Mouse (Mus musculus): ENCODE data around the gene Vmn1r213. TPM values are rescaled to one million over a fixed set of nuclear protein-coding genes. Genes with fewer than 3 reads are reported as not detected.

Vmn1r213 gene
- polyA plus RNA-seq (2012; rRNA removed), result not detected in 2 replicates

DNA sequence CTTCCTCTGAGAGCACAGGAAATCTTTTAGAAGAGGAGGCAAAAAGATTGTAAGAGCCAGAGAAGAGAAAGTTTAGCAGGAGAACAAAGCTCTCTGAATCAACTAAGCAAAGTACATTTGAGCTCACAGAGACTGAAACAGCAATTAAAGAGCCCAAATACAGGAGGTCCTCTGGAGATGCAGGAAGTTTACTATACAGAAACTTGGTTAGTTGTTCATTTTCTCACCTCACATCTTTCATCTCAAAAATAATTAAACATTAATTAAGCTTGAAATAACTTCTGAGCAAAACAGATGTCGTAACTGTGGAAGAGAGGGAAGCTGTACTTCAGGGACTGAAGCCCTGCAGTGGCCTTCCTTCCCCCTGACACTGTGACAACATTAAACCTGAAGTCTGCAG is at the start of gene Vmn1r213:
Vmn1r213 (plus strand) TSS at position 301 of the 400 bp plus-strand sequence.
- DNase-seq (ENCODE audit: low spot score), result no peak

DNA sequence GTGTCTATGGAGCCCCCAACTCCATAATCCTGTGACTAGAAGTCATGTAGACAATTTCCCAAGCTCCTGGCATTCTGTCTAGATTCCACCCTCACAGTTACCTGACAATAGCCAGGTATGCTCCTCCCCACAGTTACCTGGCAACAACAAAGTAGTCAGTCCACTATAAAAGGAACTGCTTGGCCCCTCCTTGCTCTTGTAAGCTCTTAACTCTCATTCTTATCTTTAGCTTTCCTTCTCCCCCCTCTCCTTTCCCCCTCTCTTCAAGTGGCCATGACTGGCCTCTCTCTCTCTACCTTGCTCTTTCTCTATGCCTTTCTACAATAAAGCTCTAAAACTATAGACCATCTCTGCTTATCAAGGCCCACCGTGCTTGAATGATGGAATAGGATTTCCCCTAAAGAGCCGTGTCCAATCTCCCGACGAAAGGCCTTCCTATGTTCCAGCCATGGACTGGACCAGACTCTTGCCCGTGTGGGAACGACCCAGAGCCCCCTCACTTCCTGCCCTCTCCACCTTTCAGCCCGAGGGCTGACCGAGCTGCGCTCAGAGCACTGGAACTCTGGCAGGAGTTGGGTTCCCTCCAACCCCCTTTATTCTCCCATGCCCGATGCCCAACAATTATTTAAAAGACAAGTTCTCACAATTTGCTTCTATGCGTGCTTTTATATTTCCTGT is 17.1 kb upstream of the Vmn1r213 start:
- no peak for DNase-seq (ENCODE audit: low spot score)

DNA sequence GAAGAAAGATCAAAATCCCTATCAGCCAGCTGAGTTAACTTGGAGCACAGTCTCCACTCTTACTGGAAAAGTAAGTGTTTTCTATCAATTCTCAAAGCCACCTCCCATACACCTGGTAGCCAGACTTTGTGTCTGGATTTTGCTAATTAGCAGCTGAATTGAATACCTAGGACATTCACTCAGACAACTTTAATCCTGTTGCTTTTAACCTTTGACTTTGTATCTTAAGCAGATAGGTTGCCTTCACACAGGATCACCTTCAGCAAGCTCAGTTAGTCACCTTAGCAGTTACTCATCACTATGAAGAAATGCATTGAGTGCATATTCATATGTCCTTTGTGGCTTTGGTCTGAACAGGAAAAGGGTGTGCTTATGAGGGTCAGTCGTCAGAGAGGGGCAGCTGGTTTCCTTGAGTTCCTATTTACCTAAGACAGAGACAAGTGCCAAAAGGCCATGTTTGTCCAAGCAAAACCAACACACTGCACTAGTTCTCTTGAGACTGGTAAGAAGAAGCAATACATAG is 15.2 kb upstream of the Vmn1r213 start:
- no peak for DNase-seq (ENCODE audit: low spot score)

DNA sequence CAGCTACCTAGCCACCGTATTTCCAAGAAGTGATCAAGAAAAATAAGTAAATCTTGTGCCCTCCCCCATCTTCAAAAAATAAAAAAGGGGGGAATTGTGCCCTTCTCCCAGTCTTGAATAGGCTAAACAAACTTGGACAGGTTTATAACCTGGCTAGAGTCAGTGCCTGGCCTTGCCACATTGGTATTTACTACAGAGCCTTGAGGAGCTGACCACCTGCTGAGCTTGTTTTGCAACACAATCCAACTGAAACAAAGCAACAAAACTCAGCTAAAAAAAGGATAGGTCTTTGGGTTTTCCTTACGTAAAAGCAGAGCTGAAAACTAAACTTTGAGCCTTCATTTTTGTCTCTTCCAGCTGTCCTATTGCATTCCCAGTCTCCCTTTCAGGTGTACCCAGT is 14.7 kb upstream of the Vmn1r213 start:
- no peak for DNase-seq (ENCODE audit: low spot score)

DNA sequence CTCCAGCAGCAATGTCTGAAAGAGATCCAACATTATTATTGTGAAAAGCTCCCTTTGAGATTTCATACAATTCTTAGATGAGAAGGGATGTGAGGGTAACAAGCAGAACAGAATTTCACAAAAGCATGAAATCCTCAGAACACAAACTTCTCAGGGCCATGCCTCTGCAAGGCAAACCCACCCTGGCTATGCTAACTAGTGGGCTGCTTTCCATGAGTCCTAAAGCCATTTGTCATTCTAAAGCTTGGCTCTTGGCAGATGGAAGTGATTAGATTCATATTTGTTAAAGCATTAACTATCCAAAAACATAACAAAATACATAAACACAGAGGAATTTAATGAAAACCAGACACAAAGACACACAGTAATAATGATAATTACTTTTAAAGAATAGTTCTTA is 10.7 kb downstream of the Vmn1r213 start:
- DNase-seq (ENCODE audit: low spot score), result no peak

DNA sequence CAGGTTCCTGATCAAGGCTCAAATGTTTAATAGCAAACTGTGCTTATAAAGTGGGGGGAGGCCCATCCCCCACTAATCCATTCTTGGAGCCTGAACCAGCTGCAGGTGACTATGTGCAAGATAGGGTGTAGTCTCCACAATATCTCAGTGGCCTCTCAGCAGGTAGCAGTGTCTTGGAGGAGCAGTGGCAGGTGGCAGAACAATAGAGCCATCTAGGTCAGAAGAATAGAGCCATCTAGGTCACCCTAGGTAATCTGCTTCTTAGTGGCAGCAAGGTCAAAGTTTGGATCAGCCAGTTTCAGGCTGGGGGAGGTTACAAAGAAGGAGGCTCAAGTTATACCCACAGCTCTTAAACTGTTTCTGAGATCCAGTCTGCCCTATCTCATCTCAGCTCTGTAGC is 17.4 kb downstream of the Vmn1r213 start:
- DNase-seq (ENCODE audit: low spot score), result no peak

DNA sequence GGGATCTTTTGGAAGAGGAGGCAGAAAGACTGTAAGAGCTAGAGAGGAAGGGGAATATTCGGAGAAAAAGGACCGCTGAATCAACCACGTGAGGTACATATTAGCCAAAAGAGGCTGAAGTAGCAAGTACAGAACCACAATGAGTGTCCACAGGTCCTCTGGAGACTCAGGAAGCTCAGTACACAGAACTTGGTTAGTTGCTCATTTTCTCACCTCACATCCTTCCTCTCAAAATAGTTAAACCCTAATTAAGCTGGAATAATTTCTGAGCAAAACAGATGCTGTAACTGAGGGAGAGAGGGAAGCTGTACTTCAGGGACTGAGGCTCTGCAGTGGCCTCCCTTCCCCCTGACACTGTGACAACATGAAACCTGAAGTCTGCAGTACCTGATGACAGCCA is 22.7 kb downstream of the Vmn1r213 start, which contains the start of gene Vmn1r214:
Vmn1r214 (plus strand) TSS at position 301 of the 400 bp plus-strand sequence.
- no peak for DNase-seq (ENCODE audit: low spot score)

DNA sequence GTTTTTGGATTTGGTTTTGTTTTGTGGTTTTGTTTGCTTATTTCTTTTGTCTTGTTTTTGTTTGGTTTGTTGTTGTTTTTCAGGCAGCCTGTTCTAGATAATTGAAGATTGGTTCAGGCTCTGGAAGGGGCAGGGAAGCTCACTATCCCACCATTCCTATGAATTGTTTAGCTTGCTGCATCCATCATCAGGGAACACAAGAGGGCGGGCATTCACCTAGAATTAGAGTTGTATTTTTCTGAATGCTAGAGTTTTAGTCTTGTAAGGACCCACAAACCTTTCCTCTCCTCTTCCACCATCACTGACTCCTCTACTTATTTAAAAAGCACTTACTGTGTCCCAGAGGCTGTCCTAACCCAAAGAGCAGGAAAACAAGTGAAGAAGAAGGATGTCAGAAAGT is 50.3 kb downstream of the Vmn1r213 start:
- DNase-seq (ENCODE audit: low spot score), result no peak

Other genes with a start within 250 kb of the Vmn1r213 start
- not detected in 2 replicates for gene Vmn1r208, start 230.3 kb upstream of the Vmn1r213 start, polyA plus RNA-seq (2012; rRNA removed)
- gene Vmn1r209, start 198.0 kb upstream of the Vmn1r213 start, polyA plus RNA-seq (2012; rRNA removed), result not detected in 2 replicates
- not detected in 2 replicates for gene Vmn1r210, start 176.3 kb upstream of the Vmn1r213 start, polyA plus RNA-seq (2012; rRNA removed)
- not detected in 2 replicates for gene Vmn1r211, start 150.1 kb upstream of the Vmn1r213 start, polyA plus RNA-seq (2012; rRNA removed)
- gene Vmn1r212, start 123.5 kb upstream of the Vmn1r213 start, polyA plus RNA-seq (2012; rRNA removed), result not detected in 2 replicates
- not detected in 2 replicates for gene Vmn1r214, start 22.8 kb downstream of the Vmn1r213 start, polyA plus RNA-seq (2012; rRNA removed)
- not detected in 2 replicates for gene Vmn1r215, start 60.4 kb downstream of the Vmn1r213 start, polyA plus RNA-seq (2012; rRNA removed)
- not detected in 2 replicates for gene Vmn1r217, start 110.6 kb downstream of the Vmn1r213 start, polyA plus RNA-seq (2012; rRNA removed)
- not detected in 2 replicates for gene Vmn1r218, start 125.5 kb downstream of the Vmn1r213 start, polyA plus RNA-seq (2012; rRNA removed)
- gene Vmn1r219, start 151.7 kb downstream of the Vmn1r213 start, polyA plus RNA-seq (2012; rRNA removed), result not detected in 2 replicates
- not detected in 2 replicates for gene Vmn1r220, start 180.3 kb downstream of the Vmn1r213 start, polyA plus RNA-seq (2012; rRNA removed)
- gene Vmn1r221, start 206.5 kb downstream of the Vmn1r213 start, polyA plus RNA-seq (2012; rRNA removed), result not detected in 2 replicates
- not detected in 2 replicates for gene Vmn1r222, start 228.3 kb downstream of the Vmn1r213 start, polyA plus RNA-seq (2012; rRNA removed)
- gene Vmn1r223, start 239.5 kb downstream of the Vmn1r213 start, polyA plus RNA-seq (2012; rRNA removed), result not detected in 2 replicates